Mouse (Mus musculus) embryonic facial prominence, embryonic 10.5 days (tissue): ENCODE data around the gene Tnxb. TPM values are rescaled to one million over a fixed set of nuclear protein-coding genes. Genes with fewer than 3 reads are reported as not detected.

Source experiments
- DNase-seq: peaks from one replicate; pipeline ENCODE4 v3.0.0-alpha.2; 2017; ENCODE audit warnings: low spot score
- H3K27ac ChIP-seq: fragments of 300-500 bp; sonication (generic); replicated peaks from 2 replicates; pipeline ENCODE4 v1.5.1; 2016; ENCODE audit warnings: mild to moderate bottlenecking
- H3K27me3 ChIP-seq: fragments of 300-500 bp; sonication (generic); replicated peaks from 2 replicates; pipeline ENCODE4 v1.6.1; 2016; ENCODE audit warnings: low read depth, mild to moderate bottlenecking; ENCODE audit not compliant: poor library complexity, severe bottlenecking
- H3K36me3 ChIP-seq: fragments of 300-500 bp; sonication (generic); replicated peaks from 2 replicates; pipeline ENCODE4 v1.6.1; 2016; ENCODE audit warnings: mild to moderate bottlenecking, moderate library complexity
- H3K4me1 ChIP-seq: fragments of 300-500 bp; sonication (generic); 2 replicates; pipeline ENCODE4 v1.6.1; 2016
- H3K4me3 ChIP-seq: fragments of 300-500 bp; sonication (generic); 2 replicates; pipeline ENCODE4 v1.5.1; 2016; ENCODE audit warnings: mild to moderate bottlenecking, moderate library complexity
- H3K9me3 ChIP-seq: fragments of 300-500 bp; sonication (generic); 2 replicates; pipeline ENCODE4 v1.6.1; 2016; ENCODE audit warnings: mild to moderate bottlenecking
- WGBS: fragments of 180-500 bp; shearing (Covaris S2); methylation state at CpG from one replicate; pipeline ENCODE4 v1.1.7; 2016; 5-methylcytosine and 5-hydroxymethylcytosine counted together
- polyA plus RNA-seq: library from polyadenylated mRNA; unstranded; fragments of >200 nt; fragmentation: Nextera tagmentation; extraction: Ambion mirVana; gene quantifications from 2 replicates; pipeline ENCODE4 v1.2.1, GENCODE M21; 2016

The Tnxb gene
- polyA plus RNA-seq, 1 experiment from 2014 or later, result not detected

DNA sequence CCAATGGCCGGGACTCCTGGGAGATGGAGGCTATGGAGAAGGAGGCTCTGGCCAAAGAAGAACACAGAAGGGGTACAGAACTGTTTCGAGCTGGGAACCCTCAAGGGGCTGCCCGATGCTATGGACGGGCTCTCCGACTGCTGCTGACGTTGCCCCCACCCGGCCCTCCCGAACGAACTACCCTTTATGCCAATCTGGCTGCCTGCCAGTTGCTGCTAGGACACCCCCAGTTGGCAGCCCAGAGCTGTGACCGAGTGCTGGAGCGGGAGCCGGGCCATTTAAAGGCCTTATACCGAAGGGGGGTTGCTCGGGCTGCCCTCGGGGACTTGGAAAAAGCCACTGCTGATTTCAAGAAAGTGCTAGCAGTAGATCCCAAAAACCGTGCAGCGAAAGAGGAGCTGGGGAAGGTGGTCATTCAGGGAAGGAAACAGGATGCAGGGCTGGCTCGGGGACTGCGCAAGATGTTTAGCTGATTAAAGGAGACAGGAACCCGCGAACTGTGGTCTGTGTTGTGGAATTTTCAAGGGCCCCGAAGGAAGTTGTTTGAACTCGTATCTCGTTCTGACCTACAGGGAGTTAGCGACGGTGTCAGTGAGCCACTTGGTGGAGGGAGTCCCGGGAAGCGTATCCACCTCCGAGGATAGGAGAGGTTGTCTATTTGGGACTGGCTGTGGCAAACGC lies 24.4 kb upstream of the Tnxb start:
- H3K9me3 ChIP-seq, result no peaks in the 10 kb centered on the region
- no peak overlapping the region for H3K27ac ChIP-seq
- no peaks in the 10 kb centered on the region for H3K27me3 ChIP-seq
- 92% methylated on average over 30 of the region's 30 CpGs for WGBS
- H3K36me3 ChIP-seq, result peaks cover 34% of the 10 kb centered on the region
- H3K4me1 ChIP-seq, result peaks cover 46% of the 10 kb centered on the region
- H3K4me3 ChIP-seq, result peak overlapping the region; percentile 99
- DNase-seq, result no peak

DNA sequence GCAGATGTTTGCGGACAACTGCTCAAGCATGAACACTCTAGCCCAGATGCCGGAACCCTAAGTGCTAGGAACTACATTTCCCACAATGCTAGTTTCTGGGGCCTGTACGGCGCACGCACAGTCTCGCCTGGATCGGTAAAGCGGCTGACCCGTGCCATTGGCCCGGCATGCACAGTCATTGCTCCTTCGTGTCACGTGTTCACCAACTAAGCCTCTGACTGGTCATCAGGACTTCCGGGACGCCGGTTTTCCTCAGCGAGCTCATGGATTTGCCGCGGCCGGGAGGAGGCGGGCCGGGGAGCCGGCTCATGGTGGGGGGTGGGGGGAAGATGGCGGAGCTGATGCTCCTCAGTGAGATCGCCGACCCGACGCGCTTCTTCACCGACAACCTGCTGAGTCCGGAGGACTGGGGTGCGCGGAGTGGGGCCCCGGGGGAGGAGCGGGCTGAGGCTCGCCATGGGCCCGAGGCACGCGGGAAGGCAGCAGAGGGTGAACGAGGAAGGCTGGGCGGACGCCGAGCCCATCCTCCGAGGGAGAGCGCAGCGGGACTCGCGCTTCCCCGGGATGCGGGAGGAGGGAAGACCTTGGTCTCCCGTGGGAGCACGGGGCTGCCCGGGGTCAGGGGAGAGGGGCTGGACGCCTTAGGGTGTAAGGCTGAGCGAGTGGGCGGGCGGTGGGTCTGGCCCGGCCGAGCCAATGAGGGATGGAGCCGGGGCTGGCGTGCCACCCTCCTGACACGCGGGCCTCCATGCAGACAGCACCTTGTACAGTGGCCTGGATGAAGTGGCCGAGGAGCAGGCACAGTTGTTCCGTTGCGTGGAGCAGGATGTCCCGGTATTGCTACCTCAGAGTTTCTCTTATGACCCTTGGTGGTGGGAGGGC lies 23.2 kb upstream of the Tnxb start, which contains the start of gene Atf6b:
Atf6b (plus strand) TSS at position 241 of the 882 bp plus-strand sequence.
- peak within 1 kb of the TSS; percentile 95 for H3K27ac ChIP-seq
- no peaks in the 10 kb centered on the region for H3K27me3 ChIP-seq
- H3K9me3 ChIP-seq, result no peaks in the 10 kb centered on the region
- 1% methylated on average over 66 of the region's 66 CpGs for WGBS
- peak; percentile 96 for DNase-seq
- H3K4me3 ChIP-seq, result peak within 1 kb of the TSS; percentile 99
- peaks cover 46% of the 10 kb centered on the region for H3K36me3 ChIP-seq
- H3K4me1 ChIP-seq, result peaks cover 39% of the 10 kb centered on the region

DNA sequence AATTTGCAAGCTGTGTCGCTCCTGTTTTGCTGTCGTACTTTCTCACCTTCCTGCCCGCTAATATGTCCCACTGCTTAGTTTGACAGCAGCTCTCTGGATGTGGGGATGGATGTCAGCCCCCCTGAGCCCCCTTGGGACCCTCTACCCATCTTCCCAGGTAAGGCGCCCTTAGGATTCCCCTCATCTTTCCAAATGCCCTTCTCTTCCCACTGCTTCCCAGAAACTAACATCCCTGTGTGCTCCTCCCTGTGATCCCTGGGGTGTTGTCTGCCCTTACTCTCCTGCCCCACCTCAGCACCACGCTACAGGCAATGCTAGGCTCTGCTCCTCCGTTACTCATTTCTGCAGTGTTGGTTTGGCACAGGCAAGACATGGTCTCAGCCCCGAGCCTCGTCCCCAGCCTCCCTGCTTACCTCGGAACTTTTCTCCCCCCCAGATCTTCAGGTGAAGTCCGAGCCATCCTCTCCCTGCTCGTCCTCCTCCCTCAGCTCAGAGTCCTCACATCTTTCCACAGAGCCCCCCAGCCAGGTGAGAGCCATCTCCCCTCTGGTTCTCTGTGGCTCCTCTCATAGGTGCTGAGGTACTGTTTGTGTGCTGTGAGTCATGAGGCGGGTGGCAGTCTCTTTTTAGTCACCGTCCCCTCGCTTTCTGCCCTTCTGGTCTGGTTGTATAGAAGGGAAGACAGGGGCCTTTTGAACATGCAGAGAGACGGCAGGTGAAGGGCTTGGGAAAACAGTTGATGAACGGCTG lies 22.0 kb upstream of the Tnxb start:
- no peaks in the 10 kb centered on the region for H3K27me3 ChIP-seq
- H3K9me3 ChIP-seq, result no peaks in the 10 kb centered on the region
- 81% methylated on average over 16 of the region's 16 CpGs for WGBS
- DNase-seq, result no peak
- H3K36me3 ChIP-seq, result peaks cover 58% of the 10 kb centered on the region
- peak overlapping the region; percentile 99 for H3K4me3 ChIP-seq
- H3K27ac ChIP-seq, result no peak overlapping the region
- H3K4me1 ChIP-seq, result peaks cover 39% of the 10 kb centered on the region

DNA sequence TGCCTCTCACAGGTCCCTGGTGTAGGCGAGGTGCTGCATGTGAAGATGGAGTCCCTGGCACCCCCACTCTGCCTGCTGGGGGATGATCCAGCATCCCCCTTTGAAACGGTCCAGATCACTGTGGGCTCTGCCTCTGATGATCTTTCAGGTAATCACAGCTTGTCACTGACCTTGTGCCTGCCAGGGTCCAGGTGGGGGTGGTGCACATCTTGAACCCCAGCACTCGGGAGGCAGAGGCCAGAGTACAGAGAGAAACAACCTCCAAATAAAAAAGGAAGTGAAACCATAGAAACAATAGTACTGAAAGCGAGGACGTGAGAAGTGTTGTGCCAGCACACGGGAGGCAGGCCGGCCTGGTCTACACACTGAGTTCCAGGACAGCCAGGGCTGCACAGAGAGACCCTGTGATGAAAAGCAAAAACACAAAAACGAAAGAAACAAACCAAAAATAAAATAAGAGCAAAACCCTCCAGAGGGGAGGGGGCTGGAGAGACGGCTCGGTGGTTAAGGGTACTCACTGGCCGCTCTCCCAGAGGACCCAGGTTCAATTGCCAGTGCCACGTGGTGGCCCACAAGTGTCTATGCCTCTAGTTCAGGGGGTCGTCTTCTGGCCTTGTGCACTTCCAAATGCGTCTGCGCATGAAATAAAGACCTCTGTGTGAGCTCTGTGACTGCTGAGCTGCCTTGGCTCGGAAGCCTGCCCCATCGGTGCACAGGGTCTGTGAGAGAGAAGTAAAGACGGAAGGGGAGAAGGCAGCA lies 21.1 kb upstream of the Tnxb start:
- H3K27ac ChIP-seq, result 0 out of 2 replicates have a peak overlapping the region, but pooled peaks have one; percentile 20
- no peak for DNase-seq
- 0 out of 2 replicates have a peak overlapping the region, but pooled peaks have one; percentile 6 for H3K4me3 ChIP-seq
- H3K9me3 ChIP-seq, result no peaks in the 10 kb centered on the region
- peaks cover 68% of the 10 kb centered on the region for H3K36me3 ChIP-seq
- WGBS, result 89% methylated on average over 18 of the region's 18 CpGs
- H3K4me1 ChIP-seq, result peaks cover 39% of the 10 kb centered on the region
- no peaks in the 10 kb centered on the region for H3K27me3 ChIP-seq

DNA sequence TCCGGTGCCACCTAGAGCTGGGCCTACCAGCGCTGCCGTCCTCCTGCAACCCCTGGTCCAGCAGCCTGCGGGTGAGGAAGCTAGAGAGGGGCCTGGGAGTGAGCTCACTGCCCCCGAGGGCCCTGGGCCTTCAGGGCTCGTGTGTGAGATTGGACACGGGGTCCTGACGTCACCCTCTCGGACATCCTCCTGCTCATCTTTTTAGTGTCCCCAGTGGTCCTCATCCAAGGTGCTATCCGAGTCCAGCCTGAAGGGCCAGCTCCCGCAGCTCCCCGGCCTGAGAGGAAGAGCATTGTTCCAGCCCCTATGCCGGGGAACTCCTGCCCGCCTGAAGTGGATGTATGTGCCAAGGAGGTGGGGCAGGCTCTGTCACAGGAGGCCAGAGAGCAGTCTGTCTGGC lies 19.6 kb upstream of the Tnxb start:
- H3K4me1 ChIP-seq, result peaks cover 40% of the 10 kb centered on the region
- no peak overlapping the region for H3K4me3 ChIP-seq
- WGBS, result 91% methylated on average over 14 of the region's 14 CpGs
- H3K27me3 ChIP-seq, result no peaks in the 10 kb centered on the region
- H3K27ac ChIP-seq, result no peak overlapping the region
- DNase-seq, result no peak
- H3K36me3 ChIP-seq, result peaks cover 78% of the 10 kb centered on the region
- H3K9me3 ChIP-seq, result no peaks in the 10 kb centered on the region

DNA sequence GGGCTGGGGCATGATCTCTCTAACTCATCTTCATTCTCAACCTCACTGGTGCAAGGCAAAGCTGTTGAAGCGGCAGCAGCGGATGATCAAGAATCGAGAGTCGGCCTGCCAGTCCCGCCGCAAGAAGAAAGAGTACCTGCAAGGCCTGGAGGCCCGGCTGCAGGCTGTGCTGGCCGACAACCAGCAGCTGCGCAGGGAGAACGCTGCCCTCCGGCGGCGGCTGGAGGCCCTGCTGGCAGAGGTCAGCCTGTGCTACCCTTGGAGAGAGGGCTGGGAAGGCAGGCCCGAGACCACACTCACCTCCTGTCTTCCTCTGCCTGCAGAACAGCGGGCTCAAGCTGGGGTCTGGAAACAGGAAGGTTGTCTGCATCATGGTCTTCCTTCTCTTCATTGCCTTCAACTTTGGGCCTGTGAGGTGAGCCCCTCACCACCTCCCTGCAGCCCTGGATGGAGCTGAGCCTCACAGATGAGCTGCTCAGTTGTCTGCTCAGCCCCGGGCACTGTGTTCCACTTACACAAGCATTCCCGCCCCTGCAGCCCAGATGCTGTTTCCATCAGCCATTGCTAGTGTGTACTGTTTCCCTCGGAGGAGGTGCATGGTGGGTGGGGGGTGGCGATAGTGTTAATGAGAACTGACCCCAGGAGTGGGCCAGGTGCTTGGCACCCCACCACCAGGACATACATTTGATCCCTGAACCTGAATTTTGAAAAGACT lies 18.7 kb upstream of the Tnxb start:
- WGBS, result 57% methylated on average over 19 of the region's 19 CpGs
- DNase-seq, result peak; percentile 63
- peak overlapping the region; percentile 13; the same call in 1 of the 2 replicates for H3K4me3 ChIP-seq

DNA sequence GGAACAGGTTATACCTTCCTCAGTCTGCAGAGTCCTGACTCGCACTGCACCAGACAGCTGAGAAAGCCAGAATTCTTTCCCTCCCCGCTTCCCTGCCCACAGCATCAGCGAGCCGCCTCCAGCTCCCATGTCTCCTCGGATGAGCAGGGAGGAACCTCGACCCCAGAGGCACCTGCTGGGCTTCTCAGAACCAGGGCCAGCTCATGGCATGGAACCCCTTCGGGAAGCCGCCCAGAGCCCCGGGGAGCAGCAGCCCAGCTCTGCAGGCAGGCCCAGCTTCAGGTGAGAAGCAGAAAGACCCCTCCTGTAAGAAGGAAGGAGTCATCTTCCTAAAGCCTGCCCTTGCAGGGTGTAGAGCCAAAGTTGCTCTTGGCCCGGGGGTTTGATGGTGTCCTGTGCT lies 17.8 kb upstream of the Tnxb start:
- Histone ChIP-seq H3K36me3 (peaks cover 72% of the 10 kb centered on the region), H3K4me3 (no peak overlapping the region), H3K4me1 (peaks cover 46% of the 10 kb centered on the region), H3K27me3 (no peaks in the 10 kb centered on the region), H3K9me3 (no peaks in the 10 kb centered on the region), H3K27ac (no peak overlapping the region)
- DNase-seq, result no peak
- 86% methylated on average over 10 of the region's 10 CpGs for whole genome bisulfite sequencing

More for the DNA sequence above, 18.7 kb upstream of the Tnxb start:
- Histone ChIP-seq H3K27ac (no peak overlapping the region), H3K4me1 (peaks cover 41% of the 10 kb centered on the region), H3K27me3 (no peaks in the 10 kb centered on the region), H3K36me3 (peaks cover 72% of the 10 kb centered on the region), H3K9me3 (no peaks in the 10 kb centered on the region)

DNA sequence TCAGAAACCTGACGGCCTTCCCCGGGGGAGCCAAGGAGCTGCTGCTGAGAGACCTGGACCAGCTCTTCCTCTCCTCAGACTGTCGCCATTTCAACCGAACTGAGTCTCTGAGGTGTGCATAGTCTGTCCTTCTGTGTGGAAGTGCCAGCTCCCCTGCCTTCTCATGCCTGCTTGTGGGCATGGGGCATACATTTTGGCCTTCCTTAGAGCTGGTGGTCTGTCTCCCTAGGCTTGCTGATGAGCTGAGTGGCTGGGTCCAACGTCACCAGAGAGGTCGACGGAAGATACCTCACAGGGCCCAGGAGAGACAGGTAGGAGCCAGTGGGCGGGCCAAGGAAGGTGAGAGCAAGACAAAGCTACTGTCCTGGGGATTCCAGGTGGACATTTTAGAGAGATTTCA lies 17.4 kb upstream of the Tnxb start:
- Histone ChIP-seq H3K9me3 (no peaks in the 10 kb centered on the region), H3K4me3 (no peak overlapping the region), H3K4me1 (peaks cover 44% of the 10 kb centered on the region), H3K27me3 (no peaks in the 10 kb centered on the region), H3K36me3 (peaks cover 72% of the 10 kb centered on the region), H3K27ac (no peak overlapping the region)
- 93% methylated on average over 8 of the region's 8 CpGs for WGBS
- DNase-seq, result no peak

DNA sequence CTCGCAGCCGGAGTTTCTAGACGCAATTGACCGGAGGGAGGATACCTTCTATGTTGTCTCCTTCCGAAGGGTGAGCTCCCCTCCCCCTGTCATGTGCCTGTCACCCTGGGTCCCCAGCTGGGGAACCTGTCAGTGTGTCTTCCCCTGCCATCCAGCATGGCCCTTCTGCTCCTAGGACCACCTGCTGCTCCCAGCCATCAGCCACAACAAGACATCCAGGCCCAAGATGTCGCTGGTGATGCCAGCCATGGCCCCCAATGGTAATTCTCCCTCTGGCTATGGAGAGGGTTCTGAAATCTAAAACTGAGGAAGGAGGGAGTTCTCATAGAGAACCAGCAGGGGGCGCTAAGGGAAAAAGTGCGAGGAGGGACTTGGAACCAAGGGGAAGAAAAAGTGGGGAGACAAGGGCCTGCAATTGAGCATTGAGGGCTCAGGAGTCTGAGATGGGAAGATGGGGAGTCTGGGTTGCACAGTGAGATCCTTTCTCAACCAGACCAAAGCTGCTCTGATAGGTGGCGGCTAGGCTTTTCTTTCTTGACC lies 16.5 kb upstream of the Tnxb start:
- peaks cover 3% of the 10 kb centered on the region; the same call in 1 of the 2 replicates for H3K27me3 ChIP-seq
- peak overlapping the region; percentile 2; the same call in 1 of the 2 replicates for H3K4me3 ChIP-seq
- peaks cover 69% of the 10 kb centered on the region for H3K36me3 ChIP-seq
- no peak overlapping the region for H3K27ac ChIP-seq
- DNase-seq, result peak; percentile 62
- WGBS, result 65% methylated on average over 9 of the region's 9 CpGs
- H3K4me1 ChIP-seq, result peaks cover 36% of the 10 kb centered on the region
- H3K9me3 ChIP-seq, result no peaks in the 10 kb centered on the region

DNA sequence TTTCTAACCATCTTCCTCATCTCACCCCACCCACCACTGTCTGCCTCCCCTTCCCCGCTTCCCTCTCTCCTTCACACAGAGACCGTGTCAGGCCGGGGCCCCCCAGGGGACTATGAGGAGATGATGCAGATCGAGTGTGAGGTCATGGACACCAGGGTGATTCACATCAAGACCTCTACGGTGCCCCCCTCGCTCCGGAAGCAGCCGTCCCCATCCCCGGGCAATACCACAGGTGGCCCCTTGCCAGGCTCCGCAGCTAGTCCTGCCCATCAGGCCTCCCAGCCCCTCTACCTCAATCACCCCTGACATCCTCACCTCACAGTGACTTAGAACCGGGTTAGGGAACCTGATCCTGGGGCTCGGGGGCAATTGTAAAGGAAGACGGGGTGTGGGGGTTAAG lies 15.9 kb upstream of the Tnxb start:
- WGBS, result 93% methylated on average over 13 of the region's 13 CpGs
- no peak for DNase-seq
- no peaks in the 10 kb centered on the region for H3K9me3 ChIP-seq
- no peak overlapping the region for H3K27ac ChIP-seq
- H3K36me3 ChIP-seq, result peaks cover 63% of the 10 kb centered on the region
- 0 out of 2 replicates have a peak overlapping the region, but pooled peaks have one; percentile 2 for H3K4me3 ChIP-seq
- peaks cover 9% of the 10 kb centered on the region for H3K27me3 ChIP-seq
- peaks cover 32% of the 10 kb centered on the region for H3K4me1 ChIP-seq

DNA sequence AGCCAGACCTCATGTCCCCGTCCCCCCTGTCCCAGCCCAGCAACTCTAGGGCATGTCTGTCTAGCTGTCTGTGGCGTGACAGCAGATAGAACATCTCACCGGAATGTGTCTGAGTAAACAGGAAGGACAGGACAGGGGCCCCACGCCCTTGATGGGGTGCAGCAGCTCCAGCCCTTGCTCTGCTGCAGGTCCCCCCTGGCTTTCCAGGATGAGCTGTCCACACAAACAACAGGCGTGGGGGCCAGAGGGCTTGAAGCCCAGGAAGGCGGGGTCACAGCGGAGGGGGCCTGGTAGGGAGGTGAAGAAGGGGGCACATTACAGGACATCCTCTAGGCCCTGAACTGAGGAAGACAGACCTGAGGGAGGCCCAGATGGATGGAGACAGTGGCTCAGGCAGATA lies 15.2 kb upstream of the Tnxb start:
- no peak for DNase-seq
- Histone ChIP-seq H3K4me3 (0 out of 2 replicates have a peak overlapping the region, but pooled peaks have one; percentile 6), H3K9me3 (no peaks in the 10 kb centered on the region), H3K27ac (peak overlapping the region; percentile 30; the same call in 1 of the 2 replicates), H3K36me3 (peaks cover 55% of the 10 kb centered on the region), H3K27me3 (peaks cover 16% of the 10 kb centered on the region), H3K4me1 (peaks cover 32% of the 10 kb centered on the region)
- 81% methylated on average over 7 of the region's 7 CpGs for WGBS
